Mouse (Mus musculus): Measurements from ENCODE around the gene Arid3b. TPM values are rescaled to one million over a fixed set of nuclear protein-coding genes. Genes with fewer than 3 reads are reported as not detected.

The Arid3b gene
- polyA plus RNA-seq, 1 experiment = 16.6 TPM

DNA sequence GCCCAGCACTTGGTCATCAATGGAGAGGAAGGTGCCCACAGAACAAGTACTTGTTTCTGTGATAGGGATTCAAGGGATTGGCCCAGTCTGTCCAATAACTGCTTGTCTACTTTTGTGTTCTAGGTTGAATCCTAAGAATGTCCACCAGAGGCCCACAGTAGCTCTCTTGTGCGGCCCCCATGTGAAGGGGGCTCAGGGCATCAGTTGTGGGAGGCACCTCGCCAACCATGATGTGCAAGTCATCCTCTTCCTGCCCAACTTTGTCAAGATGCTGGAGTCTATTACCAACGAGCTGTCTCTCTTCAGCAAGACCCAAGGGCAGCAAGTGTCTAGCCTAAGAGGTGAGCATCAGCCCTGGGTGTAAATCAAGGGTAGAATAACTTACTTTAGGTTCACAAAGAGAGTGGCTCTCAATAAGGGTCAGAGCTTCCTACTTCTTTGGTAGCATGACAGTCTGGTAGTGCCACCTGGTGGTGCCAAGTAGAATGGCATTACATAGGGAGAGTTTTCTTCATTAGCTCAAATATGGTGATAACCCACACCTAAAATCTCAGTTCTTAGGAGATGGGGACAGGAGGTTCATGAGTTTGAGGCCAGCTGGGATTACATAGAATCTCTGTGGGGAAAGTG, 92.0 kb downstream of the Arid3b start:
- Histone ChIP-seq H3K4me3 (replicated peaks; ENCODE audit: extremely low read depth, low read depth, low read length) (no peak overlapping the region), H3K4me1 (ENCODE audit: control insufficient read depth, insufficient read depth, low read length) (peaks cover 2% of the 10 kb centered on the region; the same call in 1 of the 2 replicates)
- peak; percentile 54 for DNase-seq
- TF ChIP-seq CTCF (IDR thresholded peaks at IDR 0.05; ENCODE audit: insufficient read depth, low read length) = 0 out of 2 replicates have a peak, but pooled peaks have one; percentile 15
- TF ChIP-seq POLR2A (IDR thresholded peaks at IDR 0.05; ENCODE audit: borderline replicate concordance, extremely low read depth, low read depth, low read length) = no peak
- 63% methylated on average over 3 of the region's 3 CpGs for WGBS

Other genes with a start within 250 kb of the Arid3b start
- 23.2 and 34.2 TPM in 2 replicates for gene Ulk3, start 247.3 kb downstream of the Arid3b start, polyA plus RNA-seq (2012; rRNA removed)
- not detected in 2 replicates for gene Cplx3, start 230.5 kb downstream of the Arid3b start, polyA plus RNA-seq (2012; rRNA removed)
- gene Lman1l, start 216.0 kb downstream of the Arid3b start, polyA plus RNA-seq (2012; rRNA removed) = 0.06 and 0.08 TPM in 2 replicates
- gene Csk, start 183.2 kb downstream of the Arid3b start, polyA plus RNA-seq (2012; rRNA removed) = 68.7 and 79.3 TPM in 2 replicates
- gene Cyp1a2, start 153.1 kb downstream of the Arid3b start, polyA plus RNA-seq (2012; rRNA removed) = 0.23 and 0.44 TPM in 2 replicates
- 28.8 and 37.7 TPM in 2 replicates for gene Cyp1a1, start 148.9 kb downstream of the Arid3b start, polyA plus RNA-seq (2012; rRNA removed)
- gene Edc3, start 128.3 kb downstream of the Arid3b start, polyA plus RNA-seq (2012; rRNA removed) = 17.6 and 19.4 TPM in 2 replicates
- gene Clk3, start 70.9 kb downstream of the Arid3b start, polyA plus RNA-seq (2012; rRNA removed) = 95.5 and 159 TPM in 2 replicates
- 131 and 138 TPM in 2 replicates for gene Ubl7, start 74.2 kb upstream of the Arid3b start, polyA plus RNA-seq (2012; rRNA removed)
- 69.3 and 90.1 TPM in 2 replicates for gene Sema7a, start 103.3 kb upstream of the Arid3b start, polyA plus RNA-seq (2012; rRNA removed)
- gene Cyp11a1, start 169.6 kb upstream of the Arid3b start, polyA plus RNA-seq (2012; rRNA removed) = 0.15 and 0.28 TPM in 2 replicates
- gene Stra6, start 227.0 kb upstream of the Arid3b start, polyA plus RNA-seq (2012; rRNA removed) = 0.65 and 0.68 TPM in 2 replicates